Mouse (Mus musculus) heart, adult 2 months (tissue): ENCODE data around the gene Fam163a. TPM values are rescaled to one million over a fixed set of nuclear protein-coding genes. Genes with fewer than 3 reads are reported as not detected.

Experiments used
- DNase-seq, 2 experiments: peaks; one replicate each; pipeline ENCODE4 v3.0.0; 2021
- H3K27ac ChIP-seq: fragments of 200-600 bp; 2 replicates; pipeline ENCODE4 v1.8.1; 2022
- H3K27me3 ChIP-seq: fragments of 200-500 bp; 2 replicates; pipeline ENCODE4 v1.6.1; 2012; ENCODE audit warnings: mild to moderate bottlenecking, low read length, inconsistent platforms, mixed read lengths; ENCODE audit not compliant: control insufficient read depth, insufficient read depth
- H3K36me3 ChIP-seq: fragments of 200-500 bp; 2 replicates; pipeline ENCODE4 v1.6.1; 2012; ENCODE audit warnings: low read length, inconsistent platforms; ENCODE audit not compliant: control insufficient read depth, insufficient read depth
- H3K4me1 ChIP-seq: fragments of 200-500 bp; 2 replicates; pipeline ENCODE4 v1.6.1; 2011; ENCODE audit warnings: low read length; ENCODE audit not compliant: control insufficient read depth, insufficient read depth
- H3K4me3 ChIP-seq: fragments of 200-600 bp; 2 replicates; pipeline ENCODE4 v1.8.1; 2022
- H3K79me2 ChIP-seq: fragments of 200-500 bp; replicated peaks from 2 replicates; pipeline ENCODE4 v1.6.1; 2012; ENCODE audit warnings: mild to moderate bottlenecking, inconsistent platforms, low read length, moderate library complexity, mixed read lengths; ENCODE audit not compliant: control insufficient read depth, insufficient read depth
- H3K9ac ChIP-seq: fragments of 200-500 bp; 2 replicates; pipeline ENCODE4 v1.6.1; 2012; ENCODE audit warnings: low read depth, mild to moderate bottlenecking, control low read depth, inconsistent platforms, low read length, mixed read lengths
- CTCF ChIP-seq: fragments of 200-600 bp; IDR thresholded peaks from 2 replicates; pipeline ENCODE4 v1.8.1; 2022; ENCODE audit warnings: antibody characterized with exemption, mild to moderate bottlenecking, moderate library complexity
- EP300 ChIP-seq: fragments of 200-500 bp; IDR thresholded peaks from 2 replicates; pipeline ENCODE4 v1.6.1; 2011; ENCODE audit warnings: low read depth, low read length, control low read depth; ENCODE audit not compliant: insufficient read depth
- POLR2A ChIP-seq: fragments of 200-500 bp; IDR thresholded peaks from 2 replicates; pipeline ENCODE4 v1.6.1; 2011; ENCODE audit warnings: mild to moderate bottlenecking, low read depth, low read length, control low read depth; ENCODE audit not compliant: insufficient read depth
- WGBS: fragments of 180-500 bp; shearing (Covaris S2); methylation state at CpG from one replicate; pipeline ENCODE4 v1.1.7; 2018; 5-methylcytosine and 5-hydroxymethylcytosine counted together
- intact Hi-C: fragments of 180-260 bp; cut with DNase I; formaldehyde crosslinking; loops from one replicate; pipeline ENCODE4 v1.15.1; 2025
- polyA plus RNA-seq: library from polyadenylated mRNA; depleted of rRNA; stranded (reverse); fragments of >200 nt; gene quantifications from 2 replicates; pipeline ENCODE4 v1.2.3, GENCODE M21; 2012
- total RNA-seq, 2 experiments: library from RNA; stranded (reverse); gene quantifications; 2 replicates each; pipeline ENCODE4 v1.2.3; 2021

Gene Fam163a
- total and polyA plus RNA-seq, 3 experiments = 0.23 TPM; not detected in 2

- Histone ChIP-seq H3K27ac (no peak overlapping the region; the same call in 1 of the 2 replicates), H3K36me3 (peaks cover 63% of the 10 kb centered on the region), H3K9ac (no peak overlapping the region), H3K79me2 (peaks cover 4% of the 10 kb centered on the region), H3K27me3 (no peaks in the 10 kb centered on the region), H3K4me3 (no peak overlapping the region), H3K4me1 (peaks cover 7% of the 10 kb centered on the region)
- no peak for DNase-seq
- intact Hi-C loops = no loop called here
- TF ChIP-seq CTCF = no peak
- TF ChIP-seq EP300 = no peak
- TF ChIP-seq POLR2A = no peak
- 41% methylated on average over 3 of the region's 3 CpGs for WGBS
These were observed 158.1 kb downstream of the Fam163a start for GRCm38 (mm10) chr1:156046688-156047087.

- no peak overlapping the region for H3K4me3 ChIP-seq
- TF ChIP-seq POLR2A = no peak
- no peak for TF ChIP-seq EP300
- no peak for TF ChIP-seq CTCF
- no peak for DNase-seq
- no peak overlapping the region for H3K27ac ChIP-seq
- WGBS = 32% methylated on average over 5 of the region's 5 CpGs
- peaks cover 54% of the 10 kb centered on the region for H3K36me3 ChIP-seq
- H3K27me3 ChIP-seq = no peaks in the 10 kb centered on the region
- intact Hi-C loops = loop anchor here (5.0 kb wide), 1 partner anchor 673 kb away; the partner anchor contains the start of gene Fam20b
- H3K79me2 ChIP-seq = peaks cover 4% of the 10 kb centered on the region
- H3K9ac ChIP-seq = no peak overlapping the region
- peaks cover 12% of the 10 kb centered on the region for H3K4me1 ChIP-seq
These were observed 160.6 kb downstream of the Fam163a start for GRCm38 (mm10) chr1:156044211-156044611.

- DNase-seq = peak; percentile 42 to 45
- TF ChIP-seq CTCF = peak; percentile 85
- no peak for TF ChIP-seq EP300
- TF ChIP-seq POLR2A = no peak
- Histone ChIP-seq H3K36me3 (peaks cover 47% of the 10 kb centered on the region), H3K9ac (no peak overlapping the region), H3K79me2 (peaks cover 6% of the 10 kb centered on the region), H3K27ac (no peak overlapping the region), H3K4me1 (peaks cover 12% of the 10 kb centered on the region), H3K27me3 (no peaks in the 10 kb centered on the region), H3K4me3 (no peak overlapping the region)
- intact Hi-C loops = loop anchor here (5.0 kb wide), 1 partner anchor 674 kb away; the partner anchor contains the start of gene Fam20b
- 9% methylated on average over 4 of the region's 4 CpGs for WGBS
These were observed 161.8 kb downstream of the Fam163a start for GRCm38 (mm10) chr1:156043027-156043426.

GRCm38 (mm10) chr1:156042481-156042880, 162.3 kb downstream of the Fam163a start:
- peaks cover 6% of the 10 kb centered on the region for H3K79me2 ChIP-seq
- 67% methylated on average over 5 of the region's 5 CpGs for WGBS
- H3K4me3 ChIP-seq = no peak overlapping the region
- H3K27me3 ChIP-seq = no peaks in the 10 kb centered on the region
- H3K27ac ChIP-seq = no peak overlapping the region
- intact Hi-C loops = loop anchor here (5.0 kb wide), 1 partner anchor 675 kb away; the partner anchor contains the start of gene Fam20b
- peaks cover 41% of the 10 kb centered on the region for H3K36me3 ChIP-seq
- peaks cover 12% of the 10 kb centered on the region for H3K4me1 ChIP-seq
- no peak for DNase-seq
- H3K9ac ChIP-seq = no peak overlapping the region
- TF ChIP-seq POLR2A (no peak), EP300 (no peak), CTCF (no peak)

GRCm38 (mm10) chr1:156041451-156042241, 163.2 kb downstream of the Fam163a start:
- Histone ChIP-seq H3K36me3 (peaks cover 38% of the 10 kb centered on the region), H3K4me3 (peak overlapping the region; percentile 66), H3K27me3 (no peaks in the 10 kb centered on the region), H3K27ac (peak overlapping the region; percentile 82), H3K4me1 (peaks cover 10% of the 10 kb centered on the region), H3K9ac (peak overlapping the region; percentile 40; the same call in 1 of the 2 replicates), H3K79me2 (peaks cover 6% of the 10 kb centered on the region)
- no peak for TF ChIP-seq POLR2A
- TF ChIP-seq EP300 = no peak
- no peak for TF ChIP-seq CTCF
- intact Hi-C loops = loop anchor here (5.0 kb wide), 1 partner anchor 676 kb away; the partner anchor contains the start of gene Fam20b
- no peak for DNase-seq
- WGBS = 19% methylated on average over 7 of the region's 7 CpGs
